Mouse (Mus musculus) olfactory bulb, adult 2 months (tissue): ENCODE results near the gene Fnbp1.

Source experiments
- CTCF ChIP-seq: fragments of 200-500 bp; IDR thresholded peaks from 2 replicates; pipeline ENCODE4 v1.5.1; 2012; ENCODE audit warnings: low read depth, mild to moderate bottlenecking, low read length, moderate library complexity; ENCODE audit not compliant: insufficient read depth
- POLR2A ChIP-seq: fragments of 200-500 bp; IDR thresholded peaks from 2 replicates; pipeline ENCODE4 v1.6.1; 2012; ENCODE audit warnings: mild to moderate bottlenecking, low read depth, low read length, moderate library complexity; ENCODE audit not compliant: insufficient read depth

DNA sequence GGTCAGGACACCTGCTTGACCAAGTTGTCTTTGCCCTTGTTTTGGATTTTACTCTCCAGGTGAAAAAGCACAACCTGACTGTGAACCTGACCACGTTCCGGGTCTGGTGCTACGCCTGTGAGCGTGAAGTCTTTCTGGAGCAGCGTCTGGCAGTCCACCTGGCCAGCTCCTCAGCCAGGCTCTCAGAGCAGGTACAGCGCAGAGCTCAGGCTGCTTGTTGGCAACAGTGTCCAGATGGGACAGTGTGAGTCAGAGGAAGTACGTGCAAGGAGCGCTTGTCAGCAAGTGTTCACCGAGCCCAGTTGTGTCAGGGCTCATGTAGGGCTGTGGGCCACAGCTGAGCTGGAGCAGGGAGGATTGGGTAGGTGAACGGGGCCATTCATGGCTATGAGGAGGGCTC is 139.0 kb downstream of the Fnbp1 start:
- TF ChIP-seq POLR2A = no peak
- no peak for TF ChIP-seq CTCF
